Mouse (Mus musculus) ES-CJ7 (cell line): ENCODE measurements at regions not wholly inside any gene's neighbourhood (a gene's known extent, or its start where the extent isn't known, plus 50 kb on each side); places are given as distances from the start of the nearest gene placed in this dataset.

Experiments
- DNase-seq: peaks from one replicate; pipeline ENCODE4 v3.0.0; 2011; ENCODE audit warnings: low read depth, low spot score

GRCm38 (mm10) chr5:43088650-43089397, 144.1 kb upstream of the Cpeb2 start:
- DNase-seq: no peak

- DNase-seq: no peak
These were observed 143.5 kb upstream of the Cpeb2 start for GRCm38 (mm10) chr5:43089475-43089874.

- DNase-seq: no peak
These were observed 143.0 kb upstream of the Cpeb2 start for GRCm38 (mm10) chr5:43089941-43090340.

GRCm38 (mm10) chr5:43093647-43094326, 139.2 kb upstream of the Cpeb2 start:
- DNase-seq: no peak

GRCm38 (mm10) chr5:43094329-43094898, 138.6 kb upstream of the Cpeb2 start:
- no peak for DNase-seq

GRCm38 (mm10) chr5:43102000-43102459, 130.9 kb upstream of the Cpeb2 start:
- no peak for DNase-seq

GRCm38 (mm10) chr5:43102590-43102989, 130.4 kb upstream of the Cpeb2 start:
- DNase-seq: no peak

GRCm38 (mm10) chr5:43103728-43104127, 129.2 kb upstream of the Cpeb2 start:
- DNase-seq: no peak

GRCm38 (mm10) chr5:43105528-43105927, 127.4 kb upstream of the Cpeb2 start:
- DNase-seq: no peak

- DNase-seq: no peak
These were observed 125.3 kb upstream of the Cpeb2 start for GRCm38 (mm10) chr5:43107436-43108259.

- no peak for DNase-seq
These were observed 124.7 kb upstream of the Cpeb2 start for GRCm38 (mm10) chr5:43108260-43108589.

- no peak for DNase-seq
These were observed 122.8 kb upstream of the Cpeb2 start for GRCm38 (mm10) chr5:43110122-43110521.

GRCm38 (mm10) chr5:43111740-43112139, 121.2 kb upstream of the Cpeb2 start:
- no peak for DNase-seq

GRCm38 (mm10) chr5:43113405-43114119, 119.4 kb upstream of the Cpeb2 start:
- peak; percentile 84 for DNase-seq

- DNase-seq: peak; percentile 3
These were observed 117.5 kb upstream of the Cpeb2 start for GRCm38 (mm10) chr5:43115507-43115906.

- DNase-seq: no peak
These were observed 116.1 kb upstream of the Cpeb2 start for GRCm38 (mm10) chr5:43116821-43117220.

GRCm38 (mm10) chr5:43121065-43121464, 111.9 kb upstream of the Cpeb2 start:
- DNase-seq: no peak

- no peak for DNase-seq
These were observed 108.7 kb upstream of the Cpeb2 start for GRCm38 (mm10) chr5:43124301-43124700.

- DNase-seq: no peak
These were observed 107.0 kb upstream of the Cpeb2 start for GRCm38 (mm10) chr5:43125774-43126536.

GRCm38 (mm10) chr5:43130377-43130776, 102.6 kb upstream of the Cpeb2 start:
- DNase-seq: no peak
